Mouse (Mus musculus) cerebellum, postnatal 36 days (tissue): Measurements from ENCODE around the gene Pimreg.

ENCODE experiments used
- DNase-seq, 2 experiments: peaks; one replicate each; pipeline ENCODE4 v3.0.0; 2021 to 2022; ENCODE audit warnings: mixed read lengths in 2 of 2

The Pimreg gene

DNA sequence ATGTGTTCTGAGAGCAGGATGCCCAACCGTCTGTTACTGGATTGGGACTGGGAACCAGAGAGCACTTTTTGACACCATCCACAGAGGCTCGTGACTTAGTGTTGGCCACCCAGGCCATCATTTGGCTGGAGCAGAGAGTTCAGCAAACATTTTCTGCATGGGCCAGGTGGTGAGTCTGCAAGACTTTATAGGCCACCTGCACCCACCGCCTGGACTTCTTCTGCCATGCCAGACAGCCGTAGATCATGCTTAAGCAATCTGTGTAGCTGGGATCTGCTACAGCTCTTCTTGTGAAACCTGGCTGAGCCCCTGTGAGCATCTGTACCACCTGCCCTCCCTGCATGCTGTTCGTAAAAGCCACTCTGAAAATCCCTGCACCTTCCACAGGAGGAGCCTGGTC is 25.5 kb downstream of the Pimreg start:
- DNase-seq: peak; percentile 64 to 65

DNA sequence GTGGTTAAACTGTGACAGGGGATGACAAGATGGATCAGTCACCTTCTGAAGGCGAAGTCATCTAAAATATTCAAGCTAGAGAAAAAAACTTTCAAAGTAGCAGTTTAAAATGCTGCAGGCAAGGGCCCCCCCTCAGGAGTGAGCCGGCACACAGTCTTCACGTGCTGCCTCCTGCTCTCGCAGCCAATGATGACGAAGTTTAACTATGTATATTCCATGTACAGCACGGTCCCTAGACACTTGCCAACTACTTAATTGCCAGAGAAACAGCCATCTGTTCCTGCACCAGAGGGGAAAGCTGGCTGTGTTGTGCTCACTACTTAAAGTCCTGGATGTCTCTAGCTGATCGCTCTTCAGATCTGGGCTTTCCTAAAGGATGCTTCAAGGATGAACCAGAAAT is 26.2 kb downstream of the Pimreg start:
- peak; percentile 55 to 63 for DNase-seq

DNA sequence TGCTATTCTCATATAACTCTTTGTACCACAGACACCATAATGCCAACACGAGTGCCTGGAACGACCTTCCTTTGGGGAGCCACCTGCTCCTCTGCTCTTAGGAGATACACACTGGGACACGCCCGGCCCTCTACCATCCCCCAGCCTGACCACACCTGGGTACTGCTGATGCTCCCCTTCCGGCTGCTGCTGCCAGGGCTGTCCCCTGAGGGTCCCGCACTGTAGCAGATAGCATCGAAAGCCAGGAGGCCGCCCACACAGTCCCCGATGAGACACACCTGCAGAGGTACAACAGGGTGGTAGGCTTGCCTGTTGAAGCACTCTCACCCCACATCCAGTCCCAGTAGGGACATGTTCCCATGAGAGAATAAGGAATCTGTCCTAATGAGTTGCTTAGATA is 28.9 kb downstream of the Pimreg start:
- DNase-seq: no peak

DNA sequence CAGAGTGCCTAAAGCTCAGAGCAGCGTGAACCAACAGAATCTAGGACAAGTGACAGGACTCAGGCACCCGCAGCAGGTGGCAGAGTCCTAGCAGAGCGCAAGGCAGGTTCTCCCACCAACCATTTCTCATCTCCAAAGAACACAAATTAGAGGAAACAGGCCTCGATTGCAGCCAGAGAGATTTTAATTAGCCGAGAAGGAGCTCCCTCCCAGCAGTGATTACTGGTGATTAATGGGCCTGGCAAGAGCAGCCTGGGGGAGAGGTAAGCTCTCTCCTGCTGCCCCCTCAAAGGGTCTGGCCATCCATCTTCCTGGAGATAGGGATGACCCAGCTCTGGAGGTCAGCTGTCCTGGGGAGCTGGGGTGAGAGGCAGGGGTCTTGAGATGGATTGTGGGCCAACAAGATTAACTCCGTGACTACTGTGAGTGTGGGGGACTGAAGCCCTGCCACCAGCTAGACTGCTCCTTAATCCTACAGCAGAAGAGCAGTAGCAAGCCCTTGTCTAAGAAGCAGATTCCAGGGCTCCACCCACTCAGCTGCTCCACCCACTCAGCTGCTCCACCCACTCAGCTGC is 30.6 kb downstream of the Pimreg start:
- DNase-seq: no peak

DNA sequence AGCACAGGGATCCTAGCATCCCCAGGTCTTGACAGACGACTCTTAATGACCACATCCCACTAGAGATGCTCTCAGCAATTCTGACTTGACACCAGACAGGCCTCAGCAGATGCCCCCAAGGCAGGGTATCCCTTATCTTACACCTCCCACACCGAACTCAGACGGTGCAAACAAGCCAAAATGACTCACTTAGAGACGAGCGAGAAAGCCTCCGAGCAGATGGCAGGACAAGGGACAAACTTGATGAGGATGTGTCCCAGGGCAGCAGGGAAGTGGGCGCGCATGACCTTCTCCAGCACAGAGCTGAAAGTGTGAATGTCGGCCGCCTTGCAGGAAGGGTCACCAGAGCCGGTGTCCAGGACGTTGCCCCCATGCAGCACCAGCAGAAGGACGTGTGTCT is 32.4 kb downstream of the Pimreg start:
- DNase-seq: no peak

DNA sequence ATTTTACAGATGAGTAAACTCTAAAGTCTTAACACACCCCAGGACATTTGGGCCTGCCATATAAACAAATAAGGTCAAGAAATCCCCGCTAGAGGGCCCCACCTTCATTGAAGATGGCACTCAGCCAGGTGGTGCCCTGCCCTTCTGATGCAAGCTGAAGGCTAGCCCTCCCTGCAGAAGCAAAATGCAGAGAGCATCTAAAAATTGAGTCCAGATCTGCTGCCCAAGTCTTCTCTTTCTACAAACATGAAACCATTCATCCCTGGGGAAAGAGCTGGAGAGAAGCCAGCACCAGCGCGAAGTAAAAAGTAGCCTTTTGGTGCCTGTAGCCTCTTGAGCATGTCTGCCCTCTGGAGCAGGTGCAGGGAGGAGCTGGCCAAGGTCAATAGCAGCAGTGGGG is 36.2 kb downstream of the Pimreg start:
- no peak for DNase-seq

DNA sequence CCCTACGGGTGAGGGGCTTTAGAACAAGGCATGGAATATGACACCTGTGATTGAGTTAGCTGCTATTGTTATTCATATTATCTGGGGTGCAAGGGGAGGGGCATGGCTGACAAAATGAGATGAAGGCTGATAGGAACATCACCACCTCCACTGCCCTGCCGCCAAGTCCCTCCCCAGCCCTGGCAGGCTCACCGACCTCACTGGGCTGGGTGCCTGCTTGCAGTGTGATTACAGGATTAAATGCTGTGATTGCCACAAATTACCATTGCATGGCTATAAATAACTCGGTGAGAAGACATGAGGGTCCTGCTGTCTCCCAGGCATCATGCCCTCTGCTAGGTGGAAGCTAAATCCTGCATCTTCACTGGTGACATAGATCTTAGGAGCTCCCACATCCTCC is 36.8 kb downstream of the Pimreg start:
- DNase-seq: peak; percentile 57 to 66

DNA sequence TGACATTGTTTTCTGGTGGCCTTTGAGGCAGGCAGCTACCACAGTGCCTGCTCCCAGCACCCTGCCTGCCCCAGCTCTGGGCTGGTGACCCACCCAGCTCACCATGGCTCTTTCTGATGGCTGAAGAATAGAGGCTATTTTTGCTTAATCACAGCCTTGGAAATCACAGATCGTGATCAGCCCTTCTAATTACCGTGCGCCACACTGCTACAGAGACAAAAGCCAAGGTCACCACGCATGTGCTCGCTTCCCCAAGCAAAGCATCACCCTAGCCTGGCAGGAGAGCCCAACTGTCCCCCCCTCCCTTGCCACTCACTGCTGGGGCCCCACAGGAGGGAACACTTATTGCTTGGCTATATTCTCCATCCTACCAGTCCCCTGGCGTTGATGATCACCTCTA is 38.6 kb downstream of the Pimreg start:
- no peak for DNase-seq

DNA sequence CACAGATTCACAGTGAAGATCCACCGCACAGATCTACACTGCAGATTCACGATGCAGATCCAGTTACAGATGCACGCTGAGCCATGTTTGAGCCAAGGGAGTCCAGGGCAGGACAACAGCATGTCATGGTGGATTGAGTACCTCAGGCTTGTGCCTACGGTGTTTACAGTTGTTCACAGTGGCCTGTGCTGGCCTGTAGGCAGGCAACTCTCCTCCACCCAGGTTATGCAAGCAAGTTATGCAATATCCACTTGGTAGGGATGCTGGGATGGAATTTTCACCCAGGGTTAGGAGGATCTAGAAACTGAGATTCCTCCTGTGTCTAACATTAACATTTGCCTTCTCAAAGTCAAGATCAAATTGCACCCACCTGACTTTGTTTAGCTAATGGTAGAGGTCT is 40.8 kb downstream of the Pimreg start:
- no peak for DNase-seq

DNA sequence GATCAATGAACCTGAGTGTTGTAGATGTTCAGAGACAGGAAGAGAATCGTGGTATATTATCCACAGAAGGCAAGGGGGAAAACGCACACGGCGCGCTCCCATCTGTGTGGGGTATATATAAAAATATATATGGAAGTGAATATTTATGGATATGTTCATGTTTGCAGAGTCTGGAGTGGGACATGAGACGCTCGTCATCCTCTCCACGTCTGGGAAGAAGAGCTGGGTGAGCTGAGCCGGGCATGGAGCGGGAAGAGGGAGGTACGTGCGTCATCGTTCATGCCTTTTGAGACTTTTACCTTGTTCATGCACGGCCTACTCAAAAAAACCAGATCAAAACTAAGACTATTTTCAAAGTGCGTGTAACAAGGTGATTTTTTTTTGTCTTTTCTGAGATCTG is 42.5 kb downstream of the Pimreg start:
- DNase-seq: no peak

DNA sequence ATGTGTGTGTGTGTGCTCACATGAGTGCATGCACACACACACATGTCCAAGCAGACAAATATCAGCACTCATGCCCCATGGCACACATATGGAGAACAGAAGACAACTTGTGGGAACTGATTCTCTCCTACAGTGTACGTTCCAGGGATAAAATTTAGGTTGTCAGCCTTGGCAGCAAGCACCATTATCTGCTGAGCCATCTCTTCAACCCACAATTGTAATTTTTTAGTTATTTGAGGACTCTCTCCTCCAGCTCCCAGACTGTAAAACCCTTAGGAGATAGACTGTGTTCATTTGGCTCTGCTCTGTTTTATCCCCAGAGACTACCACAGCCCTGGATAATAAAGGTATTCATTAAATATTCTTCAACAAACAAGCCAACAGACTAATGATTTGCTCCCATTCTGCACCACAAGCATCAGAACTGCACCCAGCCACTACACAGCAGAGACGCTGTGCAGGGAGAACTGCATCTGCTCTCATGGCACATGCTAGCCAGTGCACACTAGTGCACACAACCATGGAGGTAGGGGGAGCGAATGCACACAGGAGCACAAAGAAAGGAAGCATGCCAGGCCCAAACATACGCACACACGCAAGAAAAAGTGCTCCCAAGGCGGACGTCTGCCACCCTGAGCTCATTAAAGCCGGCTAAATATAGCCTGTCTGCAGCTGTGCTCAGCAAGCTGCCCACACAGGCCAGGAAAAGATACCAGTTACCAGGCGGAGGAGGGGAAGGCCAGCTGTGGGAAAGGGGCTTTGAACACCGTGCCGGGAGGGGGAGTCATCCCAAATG is 44.6 kb downstream of the Pimreg start:
- no peak for DNase-seq

DNA sequence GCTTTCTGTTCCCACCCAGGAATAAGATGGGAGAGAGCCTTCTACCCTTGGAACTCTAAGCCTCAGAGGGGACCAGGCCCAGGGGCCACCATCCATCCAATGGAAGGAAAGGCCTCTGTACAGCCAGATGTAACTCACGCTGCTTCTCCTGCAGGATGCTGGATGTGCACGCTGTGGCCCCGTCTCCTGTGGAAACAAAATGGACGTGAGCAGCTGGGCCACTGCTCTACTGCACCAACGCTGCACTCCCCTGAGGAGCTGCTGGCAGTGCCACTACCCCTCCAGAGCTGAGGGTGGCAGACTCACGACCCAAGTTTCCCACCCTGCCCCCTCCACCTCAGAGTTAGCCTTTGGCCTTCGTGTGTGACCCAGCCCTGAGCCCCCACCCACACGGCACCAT is 50.6 kb downstream of the Pimreg start:
- no peak for DNase-seq

DNA sequence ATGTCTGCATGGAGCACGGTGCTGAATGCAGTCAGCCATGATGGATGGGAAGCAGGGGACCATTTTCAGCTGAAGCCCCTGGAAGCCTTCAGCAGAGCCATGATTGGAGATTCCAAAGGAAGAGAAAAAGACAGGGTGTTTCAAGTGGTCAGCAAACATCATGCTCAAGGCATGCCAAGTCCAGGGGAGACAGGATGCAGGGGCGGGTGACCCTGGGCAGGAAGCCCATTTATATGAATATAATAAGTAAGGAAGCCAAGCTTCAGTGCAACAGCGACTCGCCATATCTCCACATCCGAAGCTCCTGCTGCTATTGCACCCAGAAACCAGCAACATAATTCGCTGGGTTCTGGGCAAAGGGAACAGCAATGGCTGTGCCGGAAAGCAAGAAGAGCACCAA is 52.6 kb downstream of the Pimreg start:
- DNase-seq: peak; percentile 28 to 39

DNA sequence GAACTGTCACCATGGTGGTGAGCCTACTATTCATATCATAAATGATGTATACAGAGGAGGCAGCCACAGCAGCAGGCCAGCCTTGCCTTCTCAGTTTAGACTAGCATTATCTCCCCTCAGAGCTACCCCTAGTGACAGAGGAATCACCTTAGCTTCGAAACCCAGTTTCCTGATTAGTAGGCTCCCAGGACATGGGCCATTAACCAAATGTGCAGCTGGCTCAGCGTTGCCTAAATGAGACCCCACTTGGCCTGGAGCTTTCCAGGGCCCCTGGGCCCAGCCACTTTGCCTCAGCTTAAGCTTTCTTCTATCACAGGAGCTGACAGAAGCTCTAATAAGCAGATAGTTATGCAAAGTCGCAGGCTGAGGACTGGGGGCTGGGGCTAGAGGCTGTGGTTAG is 54.2 kb downstream of the Pimreg start:
- no peak for DNase-seq
